Mouse (Mus musculus) testis, postnatal 14 days (tissue): Measurements from ENCODE around the gene Cox11.

Experiments used
- DNase-seq: peaks from one replicate; pipeline ENCODE4 v3.0.0; 2021; ENCODE audit warnings: low spot score

The Cox11 gene

GRCm38 (mm10) chr11:90664345-90664986 lies 26.5 kb downstream of the Cox11 start:
- no peak for DNase-seq

- DNase-seq: no peak
Measured at GRCm38 (mm10) chr11:90665161-90665560, 27.2 kb downstream of the Cox11 start.

GRCm38 (mm10) chr11:90666144-90666757 lies 28.3 kb downstream of the Cox11 start:
- DNase-seq: no peak

GRCm38 (mm10) chr11:90666916-90667315 lies 28.9 kb downstream of the Cox11 start:
- no peak for DNase-seq

GRCm38 (mm10) chr11:90667325-90667724 lies 29.4 kb downstream of the Cox11 start:
- DNase-seq: no peak

- DNase-seq: no peak
Measured at GRCm38 (mm10) chr11:90675479-90676110, 37.6 kb downstream of the Cox11 start.

- no peak for DNase-seq
Measured at GRCm38 (mm10) chr11:90677027-90677426, 39.1 kb downstream of the Cox11 start.

- DNase-seq: no peak
Measured at GRCm38 (mm10) chr11:90677771-90678288, 39.9 kb downstream of the Cox11 start.

GRCm38 (mm10) chr11:90678582-90678981 lies 40.6 kb downstream of the Cox11 start:
- DNase-seq: no peak

GRCm38 (mm10) chr11:90681171-90681570 lies 43.2 kb downstream of the Cox11 start:
- no peak for DNase-seq

- no peak for DNase-seq
Measured at GRCm38 (mm10) chr11:90684765-90685164, 46.8 kb downstream of the Cox11 start.

- no peak for DNase-seq
Measured at GRCm38 (mm10) chr11:90685196-90685595, 47.2 kb downstream of the Cox11 start.

- DNase-seq: no peak
Measured at GRCm38 (mm10) chr11:90686287-90687025, 48.5 kb downstream of the Cox11 start.

GRCm38 (mm10) chr11:90687040-90687439 lies 49.1 kb downstream of the Cox11 start:
- DNase-seq: no peak

- DNase-seq: peak; percentile 80
Measured at GRCm38 (mm10) chr11:90687460-90688416, 49.8 kb downstream of the Cox11 start, which contains the start of gene Tom1l1. Tom1l1 (minus strand) TSS chr11:90688366.

GRCm38 (mm10) chr11:90690361-90690760 lies 52.4 kb downstream of the Cox11 start:
- no peak for DNase-seq

- no peak for DNase-seq
Measured at GRCm38 (mm10) chr11:90694206-90694605, 56.2 kb downstream of the Cox11 start.
